8 mouse cellular contexts compared by ENCODE assay signal in genomic region chr10:58323028-58323991, GRCm38 (mm10). TPM values are rescaled to one million over a fixed set of nuclear protein-coding genes. Genes with fewer than 3 reads are reported as not detected.
DNase-seq lines count a peak whose midpoint lies in the region; ATAC-seq lines count a peak whose summit lies in the region.

Gene Lims1, plus strand, starts transcription at chr10:58323466.

- peak; percentile 98 for ATAC-seq in hindbrain, embryonic 16.5 days

- H3K79me2 ChIP-seq in macrophage (ENCODE audit: inconsistent target): peaks cover 46% of the 10 kb centered on the region

- H3K27ac ChIP-seq in hindbrain, embryonic 16.5 days (ENCODE audit: low read depth, low read length): peak within 1 kb of the TSS; percentile 84
- peak within 1 kb of the TSS; percentile 55 for H3K27ac ChIP-seq in macrophage

- H3K36me3 ChIP-seq in hindbrain, embryonic 16.5 days (ENCODE audit: control insufficient read depth, insufficient read depth, low read length): no peaks in the 10 kb centered on the region
- H3K36me3 ChIP-seq in macrophage (ENCODE audit: inconsistent target): no peaks in the 10 kb centered on the region

- peak within 1 kb of the TSS; percentile 91 for H3K9ac ChIP-seq in hindbrain, embryonic 16.5 days (ENCODE audit: low read depth, low read length)

- H3K4me3 ChIP-seq in hindbrain, embryonic 16.5 days (ENCODE audit: low read length): peak within 1 kb of the TSS; percentile 95
- H3K4me3 ChIP-seq in macrophage (ENCODE audit: inconsistent target): peak within 1 kb of the TSS; percentile 64

- H3K9me3 ChIP-seq in hindbrain, embryonic 16.5 days (ENCODE audit: control insufficient read depth, low read length): no peaks in the 10 kb centered on the region

- peaks cover 16% of the 10 kb centered on the region for H3K4me1 ChIP-seq in hindbrain, embryonic 16.5 days (ENCODE audit: control insufficient read depth, insufficient read depth, low read depth, low read length)

- H3K4me2 ChIP-seq in hindbrain, embryonic 16.5 days (ENCODE audit: low read length): peak within 1 kb of the TSS; percentile 51

- DNase-seq in WW6 (ENCODE audit: low read depth, low spot score): peak; percentile 96
- DNase-seq in cerebellum, postnatal 4 days (ENCODE audit: low spot score in 2 of 2): peak; percentile 90 to 98
- peak; percentile 99 for DNase-seq in gastrocnemius, adult 18-20 months (ENCODE audit: low spot score)
- DNase-seq in left cerebral cortex, adult 18-20 months (ENCODE audit: low spot score in 2 of 2): peak; percentile 95 to 96
- peak; percentile 96 for DNase-seq in right cerebral cortex, adult 18-20 months
- peak; percentile 94 for DNase-seq in urinary bladder, postnatal 10 days (ENCODE audit: low spot score)

- H3K27me3 ChIP-seq in hindbrain, embryonic 16.5 days (replicated peaks; ENCODE audit: control insufficient read depth, insufficient read depth, low read length): no peaks in the 10 kb centered on the region

- WGBS in hindbrain, embryonic 16.5 days: under 1% methylated on average over 73 of the region's 86 CpGs
- under 1% methylated on average over 80 of the region's 86 CpGs for WGBS in macrophage (ENCODE audit: missing documents)

RNA-seq across cellular contexts. Expression of gene Lims1, which starts in this region (rescaled TPM):
- total RNA-seq in gastrocnemius, adult 18-20 months (2021): 10 to 100 TPM; 38.1 to 55.4 TPM
- 60.0 and 61.0 TPM in 2 replicates for polyA plus RNA-seq in hindbrain, embryonic 16.5 days (2015; fragmentation: Nextera tagmentation; extraction: Ambion mirVana)
- 10 to 100 TPM; 22.1 to 22.7 TPM for total RNA-seq in left cerebral cortex, adult 18-20 months (2021)
- 100 to 1,000 TPM in 8 of 26 experiments, 10 to 100 TPM in 18; 39.5 to 190 (median 75.9) TPM for total RNA-seq in macrophage (2018; cell fraction: chromatin; rRNA removed)
- total RNA-seq in macrophage (2018; cell fraction: cytosol; rRNA removed): 100 to 1,000 TPM in 7 of 26 experiments, 10 to 100 TPM in 19; 60.1 to 124 (median 92.1) TPM
- total RNA-seq in macrophage (2018; cell fraction: nucleus; rRNA removed): 100 to 1,000 TPM in 11 of 26 experiments, 10 to 100 TPM in 15; 38.5 to 182 (median 86.0) TPM
- 41.0 to 58.3 TPM (median 45.0 TPM) in 3 replicates for polyA plus RNA-seq in macrophage (2018)

Comparison
In these comparisons a context has a peak if more than half of its experiments do, and no peak if none do; other contexts are left out.
1. Peak in every context shown above with its lines: DNase-seq, ATAC-seq, H3K4me3 ChIP-seq and H3K27ac ChIP-seq.